Mouse (Mus musculus): ENCODE measurements around the gene Wdr18.

Gene Wdr18

GRCm38 (mm10) chr10:79997034-79997760 lies 37.2 kb downstream of the Wdr18 start:
- peak; percentile 61 for DNase-seq (ENCODE audit: low spot score)

- peak; percentile 50 for DNase-seq (ENCODE audit: low spot score)
Measured at GRCm38 (mm10) chr10:79997819-79998218, 37.9 kb downstream of the Wdr18 start.

GRCm38 (mm10) chr10:80001945-80002344 lies 42.0 kb downstream of the Wdr18 start:
- peak; percentile 62 for DNase-seq (ENCODE audit: low spot score)

GRCm38 (mm10) chr10:80002829-80003228 lies 42.9 kb downstream of the Wdr18 start:
- DNase-seq (ENCODE audit: low spot score) = no peak

- DNase-seq (ENCODE audit: low spot score) = no peak
Measured at GRCm38 (mm10) chr10:80003374-80004232, 43.7 kb downstream of the Wdr18 start.

GRCm38 (mm10) chr10:80004233-80004705 lies 44.3 kb downstream of the Wdr18 start:
- no peak for DNase-seq (ENCODE audit: low spot score)

GRCm38 (mm10) chr10:80011740-80012139 lies 51.8 kb downstream of the Wdr18 start:
- no peak for DNase-seq (ENCODE audit: low spot score)

- DNase-seq (ENCODE audit: low spot score) = no peak
Measured at GRCm38 (mm10) chr10:80013609-80014008, 53.7 kb downstream of the Wdr18 start.

- no peak for DNase-seq (ENCODE audit: low spot score)
Measured at GRCm38 (mm10) chr10:80014484-80015290, 54.7 kb downstream of the Wdr18 start.

GRCm38 (mm10) chr10:80015583-80015982 lies 55.6 kb downstream of the Wdr18 start:
- DNase-seq (ENCODE audit: low spot score) = no peak

- no peak for DNase-seq (ENCODE audit: low spot score)
Measured at GRCm38 (mm10) chr10:80016511-80016910, 56.6 kb downstream of the Wdr18 start, which contains the start of gene Arhgap45. Arhgap45 (plus strand) TSS chr10:80016653.

- DNase-seq (ENCODE audit: low spot score) = no peak
Measured at GRCm38 (mm10) chr10:80016931-80017330, 57.0 kb downstream of the Wdr18 start.

- no peak for DNase-seq (ENCODE audit: low spot score)
Measured at GRCm38 (mm10) chr10:80017361-80017760, 57.4 kb downstream of the Wdr18 start.

GRCm38 (mm10) chr10:80017771-80018170 lies 57.8 kb downstream of the Wdr18 start:
- no peak for DNase-seq (ENCODE audit: low spot score)

- DNase-seq (ENCODE audit: low spot score) = peak; percentile 41
Measured at GRCm38 (mm10) chr10:80018739-80019297, 58.9 kb downstream of the Wdr18 start.

- no peak for DNase-seq (ENCODE audit: low spot score)
Measured at GRCm38 (mm10) chr10:80019471-80020131, 59.6 kb downstream of the Wdr18 start.
